Mouse (Mus musculus) kidney, embryonic 14.5 days (tissue): ENCODE results near the gene Tnfrsf1b. TPM values are rescaled to one million over a fixed set of nuclear protein-coding genes. Genes with fewer than 3 reads are reported as not detected.

Experiments
- ATAC-seq: fragments of 200-750 bp; cut with Nextera tagmentation; 2 replicates; pipeline ENCODE4 v1.8.0; 2017; ENCODE audit warnings: moderate number of reproducible peaks, mild to moderate bottlenecking, moderate TSS enrichment, moderate library complexity; ENCODE audit not compliant: low FRiP score, low TSS enrichment
- H3K27ac ChIP-seq: fragments of 300-500 bp; sonication (generic); 2 replicates; pipeline ENCODE4 v1.5.1; 2014; ENCODE audit warnings: low read depth, mild to moderate bottlenecking, low read length, moderate library complexity, mixed read lengths
- H3K27me3 ChIP-seq: fragments of 300-500 bp; sonication (generic); 2 replicates; pipeline ENCODE4 v1.6.1; 2014; ENCODE audit warnings: mild to moderate bottlenecking, low read length; ENCODE audit not compliant: control insufficient read depth, insufficient read depth
- H3K36me3 ChIP-seq: fragments of 300-500 bp; sonication (generic); 2 replicates; pipeline ENCODE4 v1.6.1; 2014; ENCODE audit warnings: low read length, mixed read lengths; ENCODE audit not compliant: control insufficient read depth, insufficient read depth
- H3K4me1 ChIP-seq: fragments of 300-500 bp; sonication (generic); 2 replicates; pipeline ENCODE4 v1.6.1; 2014; ENCODE audit warnings: low read length, mixed read lengths; ENCODE audit not compliant: control insufficient read depth, insufficient read depth
- H3K4me2 ChIP-seq: fragments of 300-500 bp; sonication (generic); replicated peaks from 2 replicates; pipeline ENCODE4 v1.6.1; 2014; ENCODE audit warnings: low read depth, mild to moderate bottlenecking, low read length
- H3K4me3 ChIP-seq: fragments of 300-500 bp; sonication (generic); 2 replicates; pipeline ENCODE4 v1.5.1; 2014; ENCODE audit warnings: mild to moderate bottlenecking, low read length
- H3K9ac ChIP-seq: fragments of 300-500 bp; sonication (generic); 2 replicates; pipeline ENCODE4 v1.6.1; 2014; ENCODE audit warnings: low read depth, mild to moderate bottlenecking, low read length, moderate library complexity
- H3K9me3 ChIP-seq: fragments of 300-500 bp; sonication (generic); 2 replicates; pipeline ENCODE4 v1.6.1; 2016; ENCODE audit warnings: low read length; ENCODE audit not compliant: control insufficient read depth
- WGBS: fragments of 180-500 bp; shearing (Covaris S2); extraction: QIAGEN DNeasy Blood & Tissue Kit; methylation state at CpG from one replicate; pipeline ENCODE4 v1.1.7; 2014; 5-methylcytosine and 5-hydroxymethylcytosine counted together
- polyA plus RNA-seq: library from polyadenylated mRNA; unstranded; fragments of >200 nt; fragmentation: Nextera tagmentation; extraction: Ambion mirVana; gene quantifications from 2 replicates; pipeline ENCODE4 v1.2.1, GENCODE M21; 2014

The Tnfrsf1b gene
- polyA plus RNA-seq, 1 experiment from 2014 or later = 3.0 TPM

DNA sequence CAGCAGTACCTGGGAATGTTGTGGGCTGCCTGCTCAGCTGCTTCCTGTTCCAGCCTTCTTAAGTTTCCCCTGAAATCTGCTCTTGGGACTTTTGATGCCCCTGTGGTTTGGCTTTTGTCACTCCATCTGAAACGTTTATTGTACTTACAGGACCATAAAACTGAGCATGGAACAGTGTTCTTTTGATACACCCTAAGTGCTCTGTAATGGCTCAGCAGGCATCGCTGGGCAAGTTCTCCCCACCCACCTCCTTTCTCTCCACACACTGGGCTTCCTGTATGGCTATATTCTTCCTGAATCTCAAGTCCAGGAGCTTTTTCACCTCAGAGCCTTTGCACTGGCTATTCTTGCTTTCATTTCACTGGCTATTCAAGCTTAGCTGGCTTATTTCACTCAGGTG lies 18.1 kb upstream of the Tnfrsf1b start:
- Histone ChIP-seq H3K4me1 (no peaks in the 10 kb centered on the region), H3K4me2 (no peak overlapping the region), H3K9me3 (no peaks in the 10 kb centered on the region), H3K36me3 (no peaks in the 10 kb centered on the region), H3K27me3 (no peaks in the 10 kb centered on the region), H3K4me3 (no peak overlapping the region), H3K9ac (no peak overlapping the region), H3K27ac (no peak overlapping the region)
- no peak for ATAC-seq
- WGBS = 8% methylated on average over 2 of the region's 2 CpGs

DNA sequence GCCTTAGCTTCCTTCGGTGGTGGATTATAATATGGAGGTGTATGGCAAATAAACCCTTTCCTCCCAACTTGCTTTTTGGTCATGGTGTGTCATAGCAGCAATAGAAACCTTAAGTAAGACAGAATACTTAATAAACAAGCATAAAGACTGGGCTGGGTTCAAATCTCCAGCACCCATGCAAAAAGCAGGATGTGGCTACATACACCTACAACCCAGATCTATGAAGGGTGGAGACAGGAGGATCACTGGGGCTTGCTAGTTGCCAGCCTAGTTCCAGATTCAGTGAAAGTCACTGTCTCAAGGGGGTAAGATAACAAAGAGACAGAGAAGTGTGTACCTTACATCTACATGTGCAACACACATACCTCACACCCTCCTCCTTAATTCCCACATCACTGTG lies 16.9 kb upstream of the Tnfrsf1b start:
- WGBS = 88% methylated on average over 1 of the region's 1 CpGs
- H3K4me2 ChIP-seq = no peak overlapping the region
- no peak for ATAC-seq
- H3K4me3 ChIP-seq = no peak overlapping the region
- H3K9ac ChIP-seq = no peak overlapping the region
- H3K9me3 ChIP-seq = no peaks in the 10 kb centered on the region
- no peak overlapping the region for H3K27ac ChIP-seq
- H3K36me3 ChIP-seq = no peaks in the 10 kb centered on the region
- no peaks in the 10 kb centered on the region for H3K27me3 ChIP-seq
- no peaks in the 10 kb centered on the region for H3K4me1 ChIP-seq

- WGBS = 64% methylated on average over 5 of the region's 5 CpGs
- no peak overlapping the region for H3K9ac ChIP-seq
- H3K9me3 ChIP-seq = no peaks in the 10 kb centered on the region
- H3K36me3 ChIP-seq = no peaks in the 10 kb centered on the region
- H3K4me3 ChIP-seq = no peak overlapping the region
- no peak overlapping the region for H3K27ac ChIP-seq
- no peaks in the 10 kb centered on the region for H3K4me1 ChIP-seq
- no peaks in the 10 kb centered on the region for H3K27me3 ChIP-seq
- no peak for ATAC-seq
- H3K4me2 ChIP-seq = no peak overlapping the region
Measured at GRCm38 (mm10) chr4:145260802-145261201, 14.1 kb upstream of the Tnfrsf1b start.

- 67% methylated on average over 5 of the region's 5 CpGs for WGBS
Measured at GRCm38 (mm10) chr4:145257751-145258434, 11.2 kb upstream of the Tnfrsf1b start.

GRCm38 (mm10) chr4:145256144-145256543 lies 9.5 kb upstream of the Tnfrsf1b start:
- Histone ChIP-seq H3K4me2 (no peak overlapping the region), H3K27me3 (no peaks in the 10 kb centered on the region), H3K4me1 (no peaks in the 10 kb centered on the region), H3K9me3 (no peaks in the 10 kb centered on the region), H3K27ac (no peak overlapping the region), H3K9ac (no peak overlapping the region), H3K4me3 (no peak overlapping the region), H3K36me3 (no peaks in the 10 kb centered on the region)
- no peak for ATAC-seq
- 87% methylated on average over 5 of the region's 5 CpGs for WGBS

More at GRCm38 (mm10) chr4:145257751-145258434, 11.2 kb upstream of the Tnfrsf1b start:
- no peaks in the 10 kb centered on the region for H3K36me3 ChIP-seq
- H3K4me1 ChIP-seq = no peaks in the 10 kb centered on the region
- H3K4me2 ChIP-seq = no peak overlapping the region
- H3K27me3 ChIP-seq = no peaks in the 10 kb centered on the region
- H3K9ac ChIP-seq = no peak overlapping the region
- no peak overlapping the region for H3K4me3 ChIP-seq
- H3K27ac ChIP-seq = no peak overlapping the region
- ATAC-seq = no peak
- no peaks in the 10 kb centered on the region for H3K9me3 ChIP-seq

DNA sequence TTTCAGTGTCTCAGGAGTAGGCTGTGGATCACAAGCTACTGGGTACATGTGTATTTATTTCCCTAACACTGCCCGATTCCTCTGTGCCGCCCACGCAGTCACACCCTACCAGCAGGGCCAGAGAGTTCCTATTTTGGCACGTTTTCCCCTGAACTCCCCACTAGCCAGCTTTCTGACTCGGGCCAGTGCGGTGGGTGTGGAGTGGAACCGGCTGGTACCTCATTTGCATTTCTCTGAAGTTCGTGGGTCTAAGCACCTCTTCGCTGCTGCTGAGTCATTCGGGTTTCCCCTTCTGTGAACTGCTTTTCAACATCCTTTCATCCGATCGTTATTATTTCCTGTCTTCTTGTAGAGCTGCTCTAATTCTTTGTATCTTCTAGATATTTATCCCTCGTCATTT lies 7.7 kb upstream of the Tnfrsf1b start:
- H3K4me3 ChIP-seq = no peak overlapping the region
- H3K9me3 ChIP-seq = no peaks in the 10 kb centered on the region
- no peak for ATAC-seq
- no peak overlapping the region for H3K9ac ChIP-seq
- 38% methylated on average over 13 of the region's 13 CpGs for WGBS
- H3K36me3 ChIP-seq = no peaks in the 10 kb centered on the region
- no peak overlapping the region for H3K4me2 ChIP-seq
- no peaks in the 10 kb centered on the region for H3K27me3 ChIP-seq
- no peaks in the 10 kb centered on the region for H3K4me1 ChIP-seq
- no peak overlapping the region for H3K27ac ChIP-seq

GRCm38 (mm10) chr4:145252611-145253010 lies 5.9 kb upstream of the Tnfrsf1b start:
- H3K27ac ChIP-seq = no peak overlapping the region
- no peaks in the 10 kb centered on the region for H3K9me3 ChIP-seq
- no peak for ATAC-seq
- no peaks in the 10 kb centered on the region for H3K36me3 ChIP-seq
- no peak overlapping the region for H3K9ac ChIP-seq
- H3K4me3 ChIP-seq = no peak overlapping the region
- no peaks in the 10 kb centered on the region for H3K27me3 ChIP-seq
- no peaks in the 10 kb centered on the region for H3K4me1 ChIP-seq
- 85% methylated on average over 8 of the region's 8 CpGs for WGBS
- no peak overlapping the region for H3K4me2 ChIP-seq

DNA sequence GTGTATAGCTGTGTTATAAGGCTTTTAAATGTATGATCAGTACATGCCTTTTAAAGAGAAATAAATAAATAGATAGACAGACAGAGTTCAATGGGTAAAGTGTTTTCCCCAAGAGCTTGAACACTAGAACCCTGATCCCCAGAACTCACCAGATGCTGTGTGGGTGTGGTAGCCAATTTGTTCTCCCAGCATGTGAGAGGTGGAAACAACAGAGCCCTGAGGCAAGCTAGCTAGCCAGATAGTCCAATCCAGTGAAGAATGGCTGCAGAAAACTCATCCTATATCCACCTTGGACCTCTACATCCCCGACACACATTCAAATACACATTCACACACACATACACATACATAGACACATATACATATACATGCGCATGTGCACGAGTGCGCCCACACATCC lies 4.9 kb upstream of the Tnfrsf1b start:
- no peaks in the 10 kb centered on the region for H3K36me3 ChIP-seq
- WGBS = 93% methylated on average over 4 of the region's 4 CpGs
- no peak overlapping the region for H3K4me3 ChIP-seq
- peaks cover 2% of the 10 kb centered on the region; the same call in 1 of the 2 replicates for H3K27me3 ChIP-seq
- H3K4me2 ChIP-seq = no peak overlapping the region
- H3K9me3 ChIP-seq = no peaks in the 10 kb centered on the region
- ATAC-seq = no peak
- H3K4me1 ChIP-seq = 0 out of 2 replicates have a peak, but pooled peaks cover 2% of the 10 kb centered on the region
- H3K27ac ChIP-seq = no peak overlapping the region
- H3K9ac ChIP-seq = no peak overlapping the region

DNA sequence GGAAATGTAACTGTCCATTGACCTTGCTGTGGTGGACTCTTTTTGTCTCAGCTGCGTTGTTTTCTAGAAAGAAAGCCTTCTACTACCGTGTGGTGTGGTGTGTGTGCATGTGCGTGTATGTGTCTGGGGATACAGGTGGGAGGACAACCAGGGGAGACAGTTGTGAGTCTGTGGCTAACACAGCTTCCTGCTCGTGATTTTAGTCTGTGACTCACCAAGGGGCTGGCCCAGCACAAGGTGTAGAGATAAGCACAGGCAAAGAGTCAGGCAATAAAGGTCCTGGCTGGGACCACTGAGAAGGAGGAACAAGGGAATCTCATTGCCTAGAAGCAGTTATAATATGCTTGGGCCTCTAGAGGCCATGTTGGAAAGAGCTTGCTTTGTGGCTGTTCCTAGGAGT lies 3.3 kb upstream of the Tnfrsf1b start:
- Histone ChIP-seq H3K27ac (no peak overlapping the region), H3K4me3 (no peak overlapping the region), H3K9ac (no peak overlapping the region), H3K9me3 (no peaks in the 10 kb centered on the region), H3K27me3 (peaks cover 12% of the 10 kb centered on the region; the same call in 1 of the 2 replicates), H3K4me1 (0 out of 2 replicates have a peak, but pooled peaks cover 3% of the 10 kb centered on the region), H3K4me2 (no peak overlapping the region), H3K36me3 (no peaks in the 10 kb centered on the region)
- ATAC-seq = no peak
- 73% methylated on average over 4 of the region's 4 CpGs for WGBS
